Mouse (Mus musculus): ENCODE results near the gene Erp44. TPM values are rescaled to one million over a fixed set of nuclear protein-coding genes. Genes with fewer than 3 reads are reported as not detected.

Erp44 gene
- polyA plus RNA-seq (2012; rRNA removed), result 27.9 and 30.4 TPM in 2 replicates

GRCm38 (mm10) chr4:48279498-48280134, at the start of gene Erp44, which contains the start of gene Invs:
TSS of gene Erp44 (minus strand) at chr4:48279558.
TSS of gene Invs (plus strand) at chr4:48279760.

Other genes with a start within 250 kb of the Erp44 start
- gene Nr4a3, start 234.4 kb downstream of the Erp44 start, polyA plus RNA-seq (2012; rRNA removed), result 0.01 TPM in 2 replicates
- gene Stx17, start 154.6 kb downstream of the Erp44 start, polyA plus RNA-seq (2012; rRNA removed), result 6.5 and 7.4 TPM in 2 replicates
- 1.1 TPM in 2 replicates for gene Invs, start 202 bp upstream of the Erp44 start, polyA plus RNA-seq (2012; rRNA removed)
- 8.5 and 9.0 TPM in 2 replicates for gene Tex10, start 193.9 kb upstream of the Erp44 start, polyA plus RNA-seq (2012; rRNA removed)